Mouse (Mus musculus) thymus, postnatal 14 days (tissue): ENCODE measurements at regions not wholly inside any gene's neighbourhood (a gene's known extent, or its start where the extent isn't known, plus 50 kb on each side); places are given as distances from the start of the nearest gene placed in this dataset.
"Not testable (repeated sequence)": the region's sequence is repeated elsewhere in the genome, so short reads cannot be mapped to it uniquely, and the experiment has no call there.

ENCODE experiments used
- DNase-seq: peaks from one replicate; pipeline ENCODE4 v3.0.0; 2021

- not testable (repeated sequence) for DNase-seq
These were observed 98.1 kb upstream of the Pwp1 start for GRCm38 (mm10) chr10:85731163-85731562.

DNA sequence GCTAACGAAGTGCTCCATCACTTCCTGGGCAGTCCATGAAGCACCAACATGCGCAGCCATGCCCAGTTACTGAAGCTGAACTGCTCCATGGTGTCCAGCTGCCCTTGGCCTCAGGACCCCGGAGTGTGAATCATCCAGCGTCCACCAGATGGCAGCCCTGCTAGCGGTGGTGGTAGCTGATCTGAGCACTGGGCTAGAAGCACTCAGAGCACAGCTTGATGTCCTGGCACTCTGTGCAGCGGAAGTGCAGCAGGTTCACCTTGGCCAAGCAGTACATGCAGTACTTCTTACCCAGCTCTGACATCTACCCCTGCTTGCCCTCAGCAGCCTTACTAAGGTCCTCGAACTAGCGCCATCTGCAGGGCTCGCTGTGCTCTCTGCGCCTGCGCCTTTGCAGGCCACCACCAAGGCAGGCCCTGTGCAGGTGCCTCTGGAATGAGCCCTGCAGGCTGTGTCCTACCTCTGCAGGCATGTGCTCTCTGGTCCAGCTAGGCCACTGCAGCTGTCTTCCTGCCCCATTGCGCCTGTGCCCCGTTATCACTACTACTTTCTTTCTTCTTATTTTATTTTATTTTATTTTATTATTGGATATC is 97.4 kb upstream of the Pwp1 start:
- peak; percentile 61 for DNase-seq

- no peak for DNase-seq
These were observed 91.5 kb upstream of the Pwp1 start for GRCm38 (mm10) chr10:85737796-85738195.

DNA sequence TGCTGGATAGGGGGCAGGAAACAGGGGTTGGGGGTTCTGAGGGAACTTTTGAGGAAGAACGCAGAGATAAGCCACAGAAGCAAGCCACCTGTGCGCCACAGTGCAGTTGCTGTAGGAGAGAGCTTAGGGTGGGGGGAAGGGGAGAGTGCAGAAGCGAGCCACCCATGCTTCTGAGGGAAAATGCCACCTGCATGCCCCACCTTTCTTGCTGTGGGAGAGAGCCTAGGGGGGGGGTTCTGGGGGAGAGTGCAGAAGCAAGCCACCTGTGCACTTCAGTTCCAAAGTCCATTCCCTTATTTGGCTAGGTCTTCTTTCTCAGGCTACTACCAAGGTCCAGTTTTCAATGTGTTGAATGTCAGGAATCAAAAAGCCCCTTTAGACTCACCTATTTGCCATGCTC is 90.3 kb upstream of the Pwp1 start:
- DNase-seq, result peak; percentile 64

DNA sequence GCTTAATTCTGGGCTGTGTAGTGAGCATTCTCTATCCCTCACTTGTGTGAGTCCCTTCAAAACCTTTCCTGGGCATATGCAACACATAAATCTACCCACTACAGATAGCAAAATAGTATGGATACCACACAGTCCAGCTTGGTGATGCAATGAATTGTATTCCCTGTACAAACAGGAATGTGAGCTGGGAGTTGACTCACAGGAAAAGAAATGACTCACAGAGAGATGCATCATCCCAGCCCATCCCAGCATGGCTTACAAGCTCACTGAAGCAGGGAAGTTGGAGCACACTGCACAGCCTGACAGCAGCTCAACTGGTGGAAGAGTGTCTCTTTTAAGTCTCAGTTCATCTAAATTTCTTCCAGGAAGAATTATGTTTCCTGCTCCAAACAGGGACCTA is 89.7 kb upstream of the Pwp1 start:
- not testable (repeated sequence) for DNase-seq

- DNase-seq, result no peak
These were observed 87.3 kb upstream of the Pwp1 start for GRCm38 (mm10) chr10:85741972-85742371.

DNA sequence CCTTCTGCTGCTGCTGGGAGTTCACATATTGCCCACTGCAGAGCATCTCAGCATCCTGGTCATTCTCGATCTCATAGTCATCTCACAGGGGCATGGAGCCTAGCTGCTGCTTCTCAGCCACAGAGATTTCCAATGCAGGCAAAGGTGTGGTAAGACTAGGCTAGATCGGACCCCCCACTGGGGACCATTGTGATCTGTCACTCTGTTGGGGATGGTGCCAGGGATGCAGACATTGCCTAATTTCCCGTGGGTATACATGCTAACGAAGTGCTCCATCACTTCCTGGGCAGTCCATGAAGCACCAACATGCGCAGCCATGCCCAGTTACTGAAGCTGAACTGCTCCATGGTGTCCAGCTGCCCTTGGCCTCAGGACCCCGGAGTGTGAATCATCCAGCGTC is 83.9 kb upstream of the Pwp1 start:
- not testable (repeated sequence) for DNase-seq

DNA sequence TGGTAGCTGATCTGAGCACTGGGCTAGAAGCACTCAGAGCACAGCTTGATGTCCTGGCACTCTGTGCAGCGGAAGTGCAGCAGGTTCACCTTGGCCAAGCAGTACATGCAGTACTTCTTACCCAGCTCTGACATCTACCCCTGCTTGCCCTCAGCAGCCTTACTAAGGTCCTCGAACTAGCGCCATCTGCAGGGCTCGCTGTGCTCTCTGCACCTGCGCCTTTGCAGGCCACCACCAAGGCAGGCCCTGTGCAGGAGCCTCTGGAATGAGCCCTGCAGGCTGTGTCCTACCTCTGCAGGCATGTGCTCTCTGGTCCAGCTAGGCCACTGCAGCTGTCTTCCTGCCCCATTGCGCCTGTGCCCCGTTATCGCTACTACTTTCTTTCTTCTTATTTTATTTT is 83.5 kb upstream of the Pwp1 start:
- DNase-seq, result peak; percentile 30

DNA sequence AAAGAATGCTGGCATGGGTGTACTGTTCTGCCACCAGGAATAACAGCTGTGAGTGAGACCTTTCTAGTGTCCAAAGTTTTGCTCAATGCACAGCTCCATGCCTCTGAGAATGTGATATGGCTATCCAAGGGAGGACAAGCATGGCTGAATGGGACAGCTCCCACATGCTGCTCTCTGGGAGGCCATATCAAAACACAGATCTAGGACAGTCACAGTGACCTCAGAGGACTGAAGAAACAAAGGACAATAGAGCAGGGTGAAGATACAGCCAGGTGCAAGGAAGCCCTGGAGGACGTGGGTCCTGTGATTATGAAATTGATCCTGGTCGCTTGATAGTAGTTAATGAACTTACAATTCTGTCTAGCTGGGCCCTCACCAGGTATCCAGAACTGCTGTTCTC is 79.7 kb upstream of the Pwp1 start:
- DNase-seq, result not testable (repeated sequence)

GRCm38 (mm10) chr10:85775035-85775434 is 54.3 kb upstream of the Pwp1 start:
- DNase-seq, result no peak
